ENCODE assay signal across 34 mouse cellular contexts in the genomic region with DNA sequence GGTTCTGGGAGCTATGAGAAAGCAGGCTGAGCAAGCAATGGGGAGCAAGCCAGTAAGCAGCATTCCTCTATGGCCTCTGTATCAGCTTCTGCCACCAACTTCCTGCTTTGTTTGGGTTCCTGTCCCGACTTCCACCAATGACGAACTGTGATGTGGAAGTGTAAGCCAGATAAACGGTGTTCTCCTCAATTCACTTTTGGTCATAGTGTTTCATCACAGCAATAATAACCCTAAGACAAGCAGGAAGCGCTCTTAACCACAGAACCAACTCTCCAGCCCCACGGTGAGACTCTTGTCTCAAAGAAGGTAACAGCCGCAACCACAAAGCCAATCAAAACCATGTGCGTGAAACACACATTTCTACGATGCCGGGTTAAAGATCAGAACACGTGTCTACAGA. TPM values are rescaled to one million over a fixed set of nuclear protein-coding genes. Genes with fewer than 3 reads are reported as not detected.
DNase-seq lines count a peak whose midpoint lies in the region; ATAC-seq lines count a peak whose summit lies in the region.
"Had no signal": no experiment of that assay in that cellular context is flagged by ENCODE, and none has a peak within 500 bp of the region (broad histone marks: within the 10 kb centered on the region; RNA-seq: fewer than 3 reads in every experiment).

No protein-coding gene starts in this region.

- DNase-seq in adrenal gland, adult 2 months = no peak
- no peak for DNase-seq in lung, postnatal 36 days
- no peak for DNase-seq in left cerebral cortex, adult 11 months (ENCODE audit: low spot score)
- no peak for DNase-seq in cerebellum, adult 11 months
- DNase-seq: adrenal gland, postnatal 10 days; cerebellum, adult 18-20 months; cerebellum, postnatal 14 days; gastrocnemius, postnatal 25 days; heart, adult 2 months; kidney, adult 8-10 months; kidney, postnatal 4 days; layer of hippocampus, postnatal 36 days; liver, embryonic 13.5 days; lung, adult 18-20 months; lung, postnatal 10 days; thymus, postnatal 14 days had no signal

- peak; percentile 90 for ATAC-seq in CD4-positive, CD25-positive, alpha-beta regulatory T cell, adult 4 months
- ATAC-seq in common myeloid progenitor, adult 5-6 weeks (replicated peaks; ENCODE audit: low read depth, poor library complexity, severe bottlenecking) = peak; percentile 46
- ATAC-seq in megakaryocyte, adult 5-6 weeks (ENCODE audit: poor library complexity, severe bottlenecking) = peak; percentile 80
- peak; percentile 53 for ATAC-seq in neutrophil, adult 5-6 weeks (ENCODE audit: extremely low read depth, insufficient number of reproducible peaks, low FRiP score, poor library complexity, severe bottlenecking)
- ATAC-seq: forebrain, embryonic 14.5 days; intestine, embryonic 16.5 days had no signal

RNA-seq across cellular contexts. Expression of gene Ghdc, which starts 33.7 kb away (rescaled TPM):
- polyA plus RNA-seq in CD4-positive, CD25-positive, alpha-beta regulatory T cell, adult 4 months (2017; shearing (Covaris generic)) = 1 to 10 TPM; 2.7 to 3.1 TPM
- 2.3 and 4.0 TPM in 2 replicates for total RNA-seq in common myeloid progenitor, adult 5-6 weeks (2017)
- total RNA-seq in megakaryocyte, adult 5-6 weeks (2015) = 4.6 and 5.6 TPM in 2 replicates
- 4.6 and 6.6 TPM in 2 replicates for total RNA-seq in megakaryocyte, adult 5-6 weeks (2017)
- total RNA-seq in neutrophil, adult 5-6 weeks (2017) = 8.2 and 8.6 TPM in 2 replicates
- 10 to 100 TPM; 21.6 to 26.0 TPM for total RNA-seq in adrenal gland, adult 2 months (2021)
- 26.8 and 27.6 TPM in 2 replicates for polyA plus RNA-seq in adrenal gland, adult 2 months (2012; rRNA removed)

RNA-seq across cellular contexts. Expression of gene Hcrt, which starts 41.7 kb away (rescaled TPM):
- not detected for polyA plus RNA-seq in CD4-positive, CD25-positive, alpha-beta regulatory T cell, adult 4 months (2017; shearing (Covaris generic))
- total RNA-seq in common myeloid progenitor, adult 5-6 weeks (2017) = not detected in 2 replicates
- total RNA-seq in megakaryocyte, adult 5-6 weeks (2015) = not detected in 2 replicates
- not detected in 2 replicates for total RNA-seq in megakaryocyte, adult 5-6 weeks (2017)
- total RNA-seq in neutrophil, adult 5-6 weeks (2017) = not detected in 2 replicates
- not detected for total RNA-seq in adrenal gland, adult 2 months (2021)
- polyA plus RNA-seq in adrenal gland, adult 2 months (2012; rRNA removed) = not detected in 2 replicates
- total RNA-seq: adrenal gland, postnatal 10 days; gastrocnemius, postnatal 25 days; heart, adult 2 months; layer of hippocampus, adult 8-10 months; layer of hippocampus, postnatal 36 days had no signal
- polyA plus RNA-seq: C2C12; embryonic facial prominence, embryonic 11.5 days; heart, adult 2 months; heart, embryonic 12.5 days; heart, postnatal 0 days; hindbrain, embryonic 10.5 days; intestine, embryonic 16.5 days; kidney, postnatal 0 days; limb, embryonic 10.5 days; limb, embryonic 15.5 days; liver, embryonic 13.5 days; midbrain, embryonic 12.5 days; stomach, embryonic 15.5 days; urinary bladder, adult 2 months had no signal

RNA-seq across cellular contexts. Expression of gene Kcnh4, which starts 44.7 kb away (rescaled TPM):
- polyA plus RNA-seq in CD4-positive, CD25-positive, alpha-beta regulatory T cell, adult 4 months (2017; shearing (Covaris generic)) = not detected
- total RNA-seq in common myeloid progenitor, adult 5-6 weeks (2017) = not detected in 2 replicates
- total RNA-seq in megakaryocyte, adult 5-6 weeks (2015) = not detected in 2 replicates
- not detected in 2 replicates for total RNA-seq in megakaryocyte, adult 5-6 weeks (2017)
- 0.23 TPM in 1 of 2 replicates, not detected in the other for total RNA-seq in neutrophil, adult 5-6 weeks (2017)
- under 1 TPM; 0.28 to 0.32 TPM for total RNA-seq in adrenal gland, adult 2 months (2021)
- 0.45 and 0.57 TPM in 2 replicates for polyA plus RNA-seq in adrenal gland, adult 2 months (2012; rRNA removed)
- total RNA-seq: gastrocnemius, postnatal 25 days; heart, adult 2 months had no signal
- polyA plus RNA-seq: C2C12; heart, embryonic 12.5 days; heart, postnatal 0 days; kidney, postnatal 0 days; limb, embryonic 10.5 days; limb, embryonic 15.5 days; liver, embryonic 13.5 days had no signal

RNA-seq across cellular contexts. Expression of gene Stat5b, which starts 46.1 kb away (rescaled TPM):
- 10 to 100 TPM; 39.3 to 53.2 TPM for polyA plus RNA-seq in CD4-positive, CD25-positive, alpha-beta regulatory T cell, adult 4 months (2017; shearing (Covaris generic))
- total RNA-seq in common myeloid progenitor, adult 5-6 weeks (2017) = 49.4 and 64.4 TPM in 2 replicates
- 40.9 and 47.6 TPM in 2 replicates for total RNA-seq in megakaryocyte, adult 5-6 weeks (2015)
- 50.6 and 53.2 TPM in 2 replicates for total RNA-seq in megakaryocyte, adult 5-6 weeks (2017)
- total RNA-seq in neutrophil, adult 5-6 weeks (2017) = 103 and 108 TPM in 2 replicates
- total RNA-seq in adrenal gland, adult 2 months (2021) = 10 to 100 TPM; 60.3 to 65.3 TPM
- 43.8 and 53.8 TPM in 2 replicates for polyA plus RNA-seq in adrenal gland, adult 2 months (2012; rRNA removed)

RNA-seq across cellular contexts. Expression of gene Stat5a, which starts 54.7 kb away (rescaled TPM):
- polyA plus RNA-seq in CD4-positive, CD25-positive, alpha-beta regulatory T cell, adult 4 months (2017; shearing (Covaris generic)) = 10 to 100 TPM; 37.9 to 52.4 TPM
- 44.4 and 52.7 TPM in 2 replicates for total RNA-seq in common myeloid progenitor, adult 5-6 weeks (2017)
- 20.0 and 22.5 TPM in 2 replicates for total RNA-seq in megakaryocyte, adult 5-6 weeks (2015)
- total RNA-seq in megakaryocyte, adult 5-6 weeks (2017) = 22.5 and 23.7 TPM in 2 replicates
- 20.9 and 22.5 TPM in 2 replicates for total RNA-seq in neutrophil, adult 5-6 weeks (2017)
- total RNA-seq in adrenal gland, adult 2 months (2021) = 10 to 100 TPM; 27.0 to 38.0 TPM
- polyA plus RNA-seq in adrenal gland, adult 2 months (2012; rRNA removed) = 45.1 and 51.2 TPM in 2 replicates
